Mouse (Mus musculus) CD4-positive, CD25-positive, alpha-beta regulatory T cell, adult 4 months (primary cell): ENCODE measurements around the gene Rfc5. TPM values are rescaled to one million over a fixed set of nuclear protein-coding genes. Genes with fewer than 3 reads are reported as not detected.

ENCODE experiments used
- ATAC-seq: one replicate; pipeline ENCODE4 v1.8.0; 2017
- polyA plus RNA-seq, 2 experiments: library from polyadenylated mRNA; unstranded; fragments of 100-300 nt; shearing (Covaris generic); gene quantifications; one replicate each; pipeline ENCODE4 v1.2.1; 2017

Gene Rfc5
- polyA plus RNA-seq, 2 experiments from 2014 or later: 20.4 to 22.9 TPM

DNA sequence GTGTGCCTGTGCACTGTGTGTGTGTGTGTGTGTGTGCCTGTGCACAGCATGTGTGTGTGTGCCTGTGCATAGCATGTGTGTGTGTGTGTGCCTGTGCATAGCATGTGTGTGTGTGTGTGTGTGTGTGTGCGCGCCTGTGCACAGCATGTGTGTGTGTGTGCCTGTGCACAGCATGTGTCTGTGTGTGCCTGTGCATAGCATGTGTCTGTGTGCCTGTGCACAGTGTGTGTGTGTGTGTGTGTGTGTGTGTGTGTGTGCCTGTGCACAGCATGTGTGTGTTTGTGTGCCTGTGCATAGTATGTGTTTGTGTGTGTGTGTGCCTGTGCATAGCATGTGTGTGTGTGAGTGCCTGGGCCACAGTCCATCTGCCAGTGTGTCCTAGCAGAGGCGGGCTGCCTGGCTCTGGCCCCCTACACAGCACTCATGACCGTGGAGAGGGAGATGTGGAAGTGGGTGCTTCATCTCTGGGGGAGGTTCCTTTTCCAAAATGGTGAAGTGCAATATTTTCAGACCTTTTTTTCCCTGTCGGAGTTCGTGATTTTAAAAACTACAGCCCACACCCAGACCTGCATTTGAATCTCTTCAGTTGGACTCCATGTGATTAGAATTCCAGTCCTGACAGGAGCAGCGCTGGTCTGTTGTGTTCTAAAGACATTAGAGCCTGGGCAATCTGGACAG is 14.3 kb downstream of the Rfc5 start:
- no peak for ATAC-seq

DNA sequence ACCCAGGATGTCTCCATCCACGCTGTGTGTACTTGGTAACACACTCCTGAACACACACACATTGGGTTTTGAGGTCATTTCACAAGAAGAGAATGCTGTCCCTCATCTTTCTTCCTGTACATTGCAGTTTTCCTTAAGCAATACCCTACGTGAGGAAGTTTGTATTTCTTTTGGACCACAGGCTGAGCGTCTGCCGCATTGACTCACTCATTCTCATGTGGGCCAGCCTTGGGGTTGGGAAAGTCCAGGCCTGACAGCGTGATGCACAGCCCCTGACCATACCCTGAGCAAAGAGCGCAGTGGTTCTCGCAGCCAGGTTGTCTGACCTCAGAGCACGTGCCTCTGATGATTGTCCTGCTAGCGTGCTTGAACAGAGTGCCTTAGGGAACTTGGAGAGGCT is 15.4 kb downstream of the Rfc5 start:
- ATAC-seq: no peak

DNA sequence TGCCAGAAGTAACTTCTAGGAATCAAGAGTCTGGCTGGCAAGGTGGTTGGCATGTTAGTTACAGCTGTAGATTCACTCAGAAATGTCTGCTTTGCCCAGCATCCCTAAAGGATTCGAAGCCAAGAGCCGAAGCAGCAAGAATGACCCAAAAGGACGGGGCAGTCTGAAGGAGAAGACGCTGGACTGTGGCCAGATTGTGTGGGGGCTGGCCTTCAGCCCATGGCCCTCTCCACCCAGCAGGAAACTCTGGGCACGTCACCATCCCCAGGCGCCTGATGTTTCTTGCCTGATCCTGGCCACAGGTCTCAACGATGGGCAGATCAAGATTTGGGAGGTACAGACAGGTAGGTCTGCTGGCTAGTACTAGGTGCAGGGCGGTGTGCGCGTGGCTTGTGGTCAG is 18.3 kb downstream of the Rfc5 start:
- ATAC-seq: no peak

DNA sequence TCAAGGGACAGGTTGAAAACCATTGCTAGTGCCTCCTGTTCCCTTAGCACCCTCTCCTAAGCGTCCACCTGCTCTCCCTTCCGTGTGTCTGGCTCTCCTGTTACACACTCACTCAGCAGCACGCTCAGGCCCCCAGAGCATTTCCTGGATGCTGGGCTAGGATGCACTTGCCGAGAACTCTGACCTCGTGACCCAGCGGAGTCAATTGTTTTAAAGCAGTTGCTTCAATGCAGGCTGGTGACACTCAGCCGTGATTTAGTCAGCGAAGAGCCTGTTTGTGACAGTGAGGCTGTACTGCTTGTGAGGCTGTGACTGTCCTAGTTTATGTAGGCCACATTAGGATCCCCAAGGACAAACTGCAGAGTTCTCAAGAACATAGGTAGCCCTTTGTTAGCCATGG is 21.6 kb downstream of the Rfc5 start:
- ATAC-seq: no peak

DNA sequence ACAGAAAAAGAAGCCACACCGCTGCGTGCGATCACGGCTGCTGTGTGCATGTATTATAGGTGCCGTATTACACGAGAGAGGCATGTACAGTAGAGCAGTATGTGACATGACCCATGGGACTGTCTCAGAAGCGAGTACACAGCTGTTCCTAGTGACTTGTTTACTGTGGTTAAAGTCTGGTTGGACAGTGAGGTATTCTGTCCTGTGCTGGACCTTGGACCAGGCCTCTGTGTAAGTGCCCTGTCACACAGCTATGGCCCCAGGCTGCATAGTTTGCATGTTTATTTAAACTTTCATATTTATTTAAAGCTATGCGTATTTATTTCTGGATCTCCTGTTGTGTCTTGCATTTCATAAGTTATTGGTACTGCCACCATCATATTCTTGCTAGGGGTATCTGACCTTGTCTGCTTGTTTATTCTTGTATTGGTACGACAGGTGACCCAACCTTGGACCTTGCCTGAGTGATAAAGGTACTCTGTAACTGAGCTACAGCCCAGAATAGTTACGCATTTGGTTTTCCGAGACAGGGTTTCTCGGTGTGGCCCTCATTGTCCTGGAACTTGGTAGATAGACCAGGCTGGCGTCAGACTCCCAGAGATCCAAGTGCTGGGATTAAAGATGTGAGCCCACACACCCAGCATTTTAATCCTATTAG is 22.8 kb downstream of the Rfc5 start:
- ATAC-seq: no peak

DNA sequence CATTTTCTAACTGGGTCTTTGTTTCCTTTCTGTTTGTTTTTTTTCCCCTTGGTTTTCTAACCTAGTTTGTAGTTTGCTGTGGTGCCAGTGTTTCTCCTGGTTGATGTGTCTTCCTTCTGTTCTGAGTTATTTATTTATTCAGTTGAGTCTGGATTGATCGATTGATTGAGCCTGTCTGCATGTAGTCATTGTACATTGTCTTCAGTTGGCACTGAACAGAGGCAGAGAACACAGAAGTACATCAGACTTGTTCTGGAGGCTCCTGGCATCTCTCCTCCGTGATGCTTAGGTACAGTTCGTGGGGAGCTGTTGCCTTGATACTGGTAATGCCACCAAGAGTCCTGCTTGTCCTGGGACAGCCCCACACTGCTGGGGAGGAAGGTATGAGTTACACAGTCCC is 24.0 kb downstream of the Rfc5 start:
- ATAC-seq: no peak

DNA sequence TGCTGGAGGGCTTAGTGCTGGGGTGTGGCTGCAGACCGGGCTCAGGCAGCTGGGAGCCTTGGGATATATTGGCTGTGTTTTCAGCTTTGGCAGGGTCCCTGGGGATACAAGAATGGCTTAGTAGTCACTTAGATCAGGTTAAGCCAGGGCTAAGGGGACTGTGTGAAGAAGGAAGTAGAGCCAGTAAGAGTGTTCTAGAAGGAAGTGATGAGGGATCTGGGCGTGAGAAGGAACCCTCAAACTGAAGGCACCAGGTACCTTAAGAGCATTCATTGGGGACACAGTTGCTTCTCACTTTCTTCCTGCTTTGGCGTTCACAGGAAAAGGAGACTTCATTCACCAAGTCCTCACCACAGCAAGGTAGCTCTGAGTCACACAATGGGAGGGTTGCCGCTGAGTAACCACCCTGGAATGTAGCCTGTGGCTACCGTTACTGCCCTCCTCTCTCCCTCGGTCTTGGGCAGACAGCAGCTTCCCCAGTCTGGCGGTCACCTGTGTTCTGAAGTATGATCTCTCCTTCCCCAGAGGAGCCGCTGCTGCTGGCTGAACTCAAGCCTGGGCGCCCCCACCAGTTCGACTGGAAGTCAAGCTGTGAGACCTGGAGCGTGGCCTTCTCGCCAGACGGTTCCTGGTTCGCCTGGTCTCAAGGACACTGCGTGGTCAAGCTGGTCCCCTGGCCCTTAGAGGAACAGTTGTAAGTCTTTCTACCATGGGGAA is 25.6 kb downstream of the Rfc5 start:
- ATAC-seq: no peak

DNA sequence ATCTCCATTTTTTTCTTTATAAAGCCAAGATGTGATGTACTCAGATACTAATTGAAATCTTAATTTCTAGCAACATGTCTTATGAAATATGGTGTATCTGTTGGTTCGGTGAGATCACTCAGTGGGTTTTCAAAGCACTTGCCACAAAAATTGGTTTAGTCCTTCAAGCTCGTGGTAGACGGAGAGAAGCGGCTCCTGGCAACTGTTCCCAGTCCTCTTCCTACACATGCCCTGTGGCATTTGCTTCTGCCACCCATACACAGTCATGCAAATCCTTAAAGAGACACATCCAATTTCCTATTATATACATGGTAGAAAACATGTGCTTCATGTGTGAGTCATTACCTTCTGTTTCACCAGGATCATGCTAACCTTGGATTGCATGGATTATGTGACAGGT is 27.3 kb downstream of the Rfc5 start:
- no peak for ATAC-seq

DNA sequence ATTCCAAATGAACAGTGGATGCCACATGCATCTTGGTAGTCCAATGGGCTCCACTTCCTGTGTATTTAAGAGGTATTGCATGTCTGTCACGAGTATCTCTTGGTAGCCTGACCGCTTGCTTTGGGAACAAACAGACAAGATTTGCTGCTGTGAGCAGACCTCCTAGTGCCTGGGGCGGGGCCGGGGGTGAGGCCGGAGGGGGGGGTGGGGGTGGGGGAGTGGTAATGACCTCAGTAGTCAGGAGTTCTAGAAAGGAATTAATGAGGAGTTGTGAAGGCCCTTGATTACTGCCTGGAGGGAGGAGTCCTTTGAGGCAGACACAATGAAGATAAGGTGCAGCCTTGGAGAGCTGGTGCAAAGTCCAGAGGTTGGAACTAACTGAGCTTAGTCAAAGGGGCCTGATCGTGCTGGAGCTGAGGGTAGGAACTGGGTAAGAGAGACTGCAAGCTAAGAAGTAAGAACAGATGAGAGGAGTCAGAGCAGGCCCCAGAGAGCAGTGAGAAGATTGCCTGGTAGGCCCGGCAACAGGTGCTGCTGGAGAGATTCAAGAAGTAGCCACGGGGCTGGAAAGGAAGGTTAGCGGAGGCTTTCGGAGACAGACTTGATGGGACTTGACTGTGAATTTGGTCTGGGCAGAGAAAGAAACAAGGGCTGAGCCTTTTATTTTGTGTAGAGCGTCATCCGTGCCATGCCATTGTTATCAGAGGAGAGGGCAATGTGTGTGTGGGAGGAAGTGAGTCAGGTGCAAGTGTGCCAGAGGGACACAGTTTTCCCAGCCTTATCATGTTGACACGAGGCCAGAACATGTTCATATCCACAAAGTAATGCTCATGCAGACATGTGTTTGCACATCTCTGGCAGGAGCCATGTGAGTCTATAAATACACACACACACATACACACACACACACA is 28.0 kb downstream of the Rfc5 start:
- ATAC-seq: no peak

DNA sequence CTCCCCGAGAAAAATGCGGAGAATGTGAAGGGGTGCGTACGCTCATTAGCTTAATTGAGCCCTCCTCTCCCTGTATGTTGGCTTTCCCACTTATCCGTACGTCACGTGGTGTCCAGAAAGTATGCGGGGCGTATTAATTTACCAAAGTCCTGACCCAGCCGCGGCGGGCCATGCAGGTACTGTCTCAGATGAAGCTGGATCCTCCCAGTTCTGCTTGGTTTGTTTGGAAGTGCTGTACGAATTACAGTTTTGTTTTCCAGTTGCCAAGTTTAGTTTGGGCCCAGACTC is 28.7 kb downstream of the Rfc5 start:
- ATAC-seq: no peak

DNA sequence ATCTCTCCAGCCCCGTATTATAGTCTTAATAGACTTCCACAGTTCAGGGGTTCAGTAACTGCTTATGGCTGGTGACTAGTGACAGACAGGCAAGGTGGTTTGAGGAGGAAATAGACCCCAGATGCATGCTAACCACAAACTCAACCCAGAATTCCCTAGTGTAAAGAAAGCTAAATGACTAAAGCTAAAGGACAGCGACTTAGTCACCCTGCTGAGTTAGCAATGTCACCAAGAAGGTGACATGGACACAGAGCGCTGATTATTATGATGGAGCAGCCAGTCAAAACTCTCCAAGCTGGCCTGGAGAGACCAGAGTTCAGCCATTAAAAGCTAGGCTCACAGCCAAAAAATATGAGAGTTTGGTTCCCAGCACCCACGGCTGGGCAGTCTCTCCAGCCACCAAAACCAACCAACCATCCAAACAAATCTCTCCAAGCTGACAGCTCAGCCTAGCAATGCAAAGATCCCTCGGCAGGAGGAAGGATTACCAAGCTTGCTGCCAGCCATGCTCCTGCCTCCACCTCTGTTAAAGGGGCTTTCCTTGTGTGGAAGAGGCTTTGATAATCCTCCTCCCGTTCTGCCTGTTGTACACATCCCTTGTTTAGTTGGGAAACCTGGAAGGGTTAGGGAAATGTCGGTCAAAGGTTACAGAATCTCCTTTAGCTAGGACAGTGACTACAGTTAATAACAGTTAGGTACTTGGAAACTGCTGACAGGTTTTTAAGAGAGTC is 29.2 kb downstream of the Rfc5 start:
- ATAC-seq: no peak

DNA sequence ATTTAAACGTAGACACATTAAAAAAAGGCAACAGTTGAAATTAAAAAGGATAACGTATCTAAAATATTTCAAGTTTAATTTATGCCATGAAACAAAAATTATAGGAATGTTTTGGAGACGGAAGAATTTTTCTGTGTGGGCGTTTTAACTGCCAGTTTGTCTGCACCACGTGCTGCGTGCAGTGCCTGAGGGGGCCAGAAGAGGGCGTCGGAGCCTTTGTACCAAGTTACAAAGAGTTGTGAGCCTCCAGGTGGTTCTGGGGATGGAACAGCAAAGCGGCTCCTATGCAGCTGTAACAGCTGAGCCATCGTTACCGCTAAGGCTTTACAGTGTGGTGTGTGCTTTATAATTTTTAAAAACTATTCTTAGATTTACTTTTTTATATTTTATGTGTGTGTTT is 30.1 kb downstream of the Rfc5 start:
- ATAC-seq: peak; percentile 20

DNA sequence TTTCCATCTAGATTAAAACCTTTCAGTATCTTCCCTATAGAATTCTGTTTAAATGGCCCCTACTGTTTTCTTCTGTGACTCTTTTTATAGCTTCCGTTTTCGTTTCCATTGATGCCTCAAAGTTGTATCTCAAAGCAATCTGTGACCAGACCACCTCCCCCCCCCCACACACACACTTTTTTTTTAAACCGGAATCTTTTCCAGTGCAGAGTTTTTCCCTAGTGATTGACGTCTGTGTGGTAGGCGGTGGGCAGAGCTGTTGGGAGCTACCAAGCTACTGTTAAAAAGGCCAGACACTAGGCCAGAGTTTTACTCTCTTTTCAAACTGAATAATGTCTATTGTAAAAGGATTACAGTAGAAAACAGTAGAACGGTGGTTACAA is 30.6 kb downstream of the Rfc5 start:
- peak; percentile 4 for ATAC-seq

DNA sequence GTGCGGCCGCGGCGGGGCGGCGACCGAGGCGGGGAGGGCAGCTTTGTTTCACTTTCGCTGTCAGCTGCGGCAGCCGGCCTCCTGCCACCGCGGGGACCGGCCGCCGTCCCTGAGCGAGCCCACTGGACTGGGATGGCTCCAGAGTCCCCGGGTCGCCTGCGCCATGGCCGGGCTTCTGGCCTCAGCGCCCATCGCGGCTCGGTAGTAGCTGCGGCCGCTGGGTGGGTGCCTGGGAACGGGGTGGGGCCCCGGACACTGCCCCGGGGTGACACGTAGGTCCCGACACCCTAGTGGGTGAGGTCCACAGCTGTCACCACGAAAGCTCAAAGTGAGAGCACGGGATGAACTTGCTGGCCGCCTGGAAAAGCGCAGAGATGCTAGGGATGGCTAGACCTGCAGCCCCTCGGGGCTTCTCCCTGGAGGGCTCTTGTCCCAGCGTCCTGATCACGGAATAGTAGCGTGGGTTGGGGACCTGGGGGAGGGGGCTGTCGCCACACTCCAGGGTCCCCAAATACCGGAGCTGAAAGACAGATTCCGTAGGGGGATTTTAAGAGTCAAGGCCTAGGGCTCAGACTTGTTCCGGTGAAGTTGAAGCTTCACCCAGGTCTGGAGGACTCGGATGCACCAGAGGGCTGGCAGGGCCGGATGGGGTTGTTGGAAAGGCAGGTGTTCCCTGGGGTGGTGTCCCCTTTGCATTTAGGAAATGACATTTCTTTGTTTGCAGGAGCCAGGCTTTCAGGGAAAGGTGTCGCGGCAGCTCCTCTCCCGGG is 31.2 kb downstream of the Rfc5 start:
- ATAC-seq: peak; percentile 74

DNA sequence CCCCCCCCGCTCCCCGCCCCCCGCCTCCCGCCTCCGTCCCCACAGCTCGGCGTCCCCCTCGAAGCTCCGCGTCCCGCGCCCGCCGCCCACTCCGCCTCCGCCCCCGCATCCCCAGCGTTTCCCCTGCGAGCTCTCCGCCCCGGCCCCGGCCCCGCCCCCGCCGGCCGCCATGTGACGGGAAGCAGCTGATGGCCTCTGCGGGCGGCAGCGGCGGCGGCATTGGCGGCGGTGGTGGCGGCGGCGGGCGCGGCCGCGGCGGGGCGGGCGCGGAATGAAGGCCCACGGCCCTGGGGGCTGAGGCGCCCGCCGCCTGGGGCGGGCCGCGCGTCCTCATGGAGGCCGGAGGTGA is 31.7 kb downstream of the Rfc5 start, which contains the start of gene Wsb2:
TSS of gene Wsb2 (plus strand) at position 176 of the 349 bp plus-strand sequence.
- peak; percentile 42 for ATAC-seq

DNA sequence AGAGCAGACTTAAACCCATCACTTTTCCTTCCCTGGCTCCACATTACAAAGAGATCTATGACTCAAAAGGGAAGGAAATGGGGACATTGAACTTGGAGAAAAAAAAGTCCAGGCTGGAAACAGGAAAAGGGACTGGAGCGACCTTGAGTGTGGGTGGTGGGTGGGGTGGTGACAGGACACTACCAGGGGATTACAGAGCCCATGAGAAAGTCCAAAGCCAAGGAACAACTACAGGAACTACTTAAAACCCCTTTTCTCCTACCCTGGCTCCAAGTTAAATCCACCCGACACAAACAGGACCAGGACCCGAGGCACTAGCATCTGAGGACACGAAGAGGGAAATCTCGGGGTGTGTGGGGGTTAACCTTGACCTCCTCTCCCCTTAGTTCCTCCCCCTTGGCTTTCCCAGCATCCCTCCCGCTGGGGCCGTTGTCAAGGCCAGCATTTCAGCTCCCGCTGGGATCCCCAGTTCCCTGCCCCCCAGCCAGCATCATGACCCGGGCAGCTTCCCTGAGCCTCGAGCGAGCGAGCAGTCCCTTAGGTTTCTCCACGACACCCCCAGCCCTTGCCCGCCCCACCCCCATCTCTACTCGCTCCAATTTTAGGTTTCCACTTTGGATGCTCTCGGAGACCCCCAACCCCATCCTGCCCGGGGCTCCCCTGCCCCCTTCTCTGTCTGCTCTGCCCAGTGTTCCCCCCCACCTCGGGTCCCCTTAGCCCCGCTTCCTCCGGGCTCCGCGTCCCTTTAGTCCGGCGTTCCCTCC is 32.3 kb downstream of the Rfc5 start:
- ATAC-seq: peak; percentile 7

DNA sequence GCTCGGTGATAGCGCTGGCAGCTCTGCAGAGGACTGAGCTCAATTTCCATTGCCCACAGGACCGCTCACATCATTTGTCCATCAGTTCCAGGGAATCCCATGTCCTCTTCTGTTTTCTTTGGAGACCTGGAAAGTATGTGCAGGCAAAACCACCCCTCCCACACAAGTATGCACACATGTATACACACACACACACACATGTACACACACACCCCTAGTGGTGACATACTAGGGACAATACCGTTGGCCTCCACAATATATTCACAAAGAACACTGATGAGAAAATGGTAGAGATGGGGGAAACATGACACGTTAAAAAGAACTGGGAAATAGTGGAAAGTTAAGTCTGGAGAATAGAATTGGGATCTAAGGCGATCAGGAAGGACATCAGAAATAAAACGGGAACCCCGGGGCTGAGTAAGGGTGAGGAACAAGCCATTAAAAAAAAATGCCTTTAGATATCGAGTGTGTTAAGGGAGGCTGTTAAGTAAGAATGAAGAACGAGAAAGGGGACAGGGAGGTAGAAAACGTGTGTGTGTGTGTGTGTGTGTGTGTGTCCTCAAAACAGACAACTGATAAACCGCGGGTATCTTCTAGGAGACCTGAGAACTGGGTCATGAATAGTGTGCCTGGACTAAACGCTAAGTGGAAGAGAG is 33.1 kb downstream of the Rfc5 start:
- no peak for ATAC-seq

DNA sequence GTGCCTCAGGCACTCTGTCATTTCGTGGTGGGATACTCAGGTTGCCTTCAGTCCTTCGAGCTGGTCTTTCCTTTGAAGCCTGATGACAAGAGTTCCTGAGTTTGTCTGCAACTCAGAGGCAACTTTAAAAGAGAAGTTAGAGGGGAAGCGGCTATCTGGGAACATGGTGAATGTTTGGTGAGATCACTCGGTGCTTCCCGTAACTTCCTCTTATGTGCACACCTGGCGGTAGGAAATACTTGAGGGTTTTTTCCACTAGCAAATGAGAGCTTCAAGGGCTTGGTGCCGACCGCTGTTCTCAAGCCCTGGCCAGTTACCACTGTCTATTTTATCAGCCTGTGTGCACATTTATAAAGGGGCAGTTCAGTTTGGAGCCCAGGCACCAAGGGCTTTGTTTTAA is 34.7 kb downstream of the Rfc5 start:
- no peak for ATAC-seq

DNA sequence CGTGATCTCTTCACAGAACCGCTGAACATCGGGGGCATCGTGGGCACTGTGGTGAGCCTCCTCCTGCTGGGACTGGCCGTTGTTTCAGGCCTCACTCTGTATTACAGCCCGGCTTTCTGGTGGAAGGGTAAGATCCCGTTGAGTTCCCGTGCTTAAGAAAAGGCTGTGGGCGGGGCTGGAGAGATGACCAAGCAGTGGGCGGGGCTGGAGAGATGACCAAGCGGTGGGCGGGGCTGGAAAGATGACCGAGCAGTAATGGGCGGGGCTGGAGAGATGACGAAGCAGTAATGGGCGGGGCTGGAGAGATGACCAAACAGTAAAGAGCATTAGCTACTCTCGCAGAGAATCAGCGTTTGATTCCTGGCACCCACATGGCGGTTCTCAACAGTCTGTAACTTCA is 40.6 kb downstream of the Rfc5 start:
- ATAC-seq: no peak

DNA sequence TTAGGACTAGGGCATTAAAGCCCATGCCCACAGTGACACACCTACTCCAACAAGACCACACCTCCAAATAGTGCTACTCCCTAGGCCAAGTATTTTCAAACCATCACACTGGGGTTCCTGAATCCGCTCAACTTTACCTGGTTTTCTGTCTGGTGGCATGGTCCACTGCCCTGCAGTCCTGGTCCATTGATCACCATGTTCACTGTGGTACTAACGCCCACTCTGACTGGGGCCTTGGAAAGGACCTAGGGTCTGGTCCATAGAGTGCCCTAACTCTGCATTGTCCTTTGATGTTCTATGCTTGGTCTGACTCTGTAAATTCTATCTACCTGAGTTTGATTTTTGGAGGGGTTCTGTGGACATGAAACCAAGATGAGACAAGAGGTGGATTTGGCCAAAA is 41.0 kb downstream of the Rfc5 start:
- no peak for ATAC-seq
